Mouse (Mus musculus): ENCODE data around the gene Mgat5.

Gene Mgat5

GRCm38 (mm10) chr1:127304281-127304680, 99.5 kb downstream of the Mgat5 start:
- no peak for DNase-seq (ENCODE audit: low read depth in 1 of 2, low spot score in 2 of 2)

GRCm38 (mm10) chr1:127305582-127305981, 100.8 kb downstream of the Mgat5 start:
- no peak for DNase-seq (ENCODE audit: low read depth in 1 of 2, low spot score in 2 of 2)

GRCm38 (mm10) chr1:127306024-127306771, 101.4 kb downstream of the Mgat5 start:
- no peak for DNase-seq (ENCODE audit: low read depth in 1 of 2, low spot score in 2 of 2)

GRCm38 (mm10) chr1:127307361-127307760, 102.5 kb downstream of the Mgat5 start:
- DNase-seq (ENCODE audit: low read depth in 1 of 2, low spot score in 2 of 2): no peak

GRCm38 (mm10) chr1:127308207-127308725, 103.5 kb downstream of the Mgat5 start:
- DNase-seq (ENCODE audit: low read depth in 1 of 2, low spot score in 2 of 2): no peak

GRCm38 (mm10) chr1:127308989-127309701, 104.3 kb downstream of the Mgat5 start:
- DNase-seq (ENCODE audit: low read depth in 1 of 2, low spot score in 2 of 2): no peak

GRCm38 (mm10) chr1:127310011-127310410, 105.2 kb downstream of the Mgat5 start:
- DNase-seq (ENCODE audit: low read depth in 1 of 2, low spot score in 2 of 2): no peak

GRCm38 (mm10) chr1:127310703-127311102, 105.9 kb downstream of the Mgat5 start:
- no peak for DNase-seq (ENCODE audit: low read depth in 1 of 2, low spot score in 2 of 2)

GRCm38 (mm10) chr1:127313652-127314350, 109.0 kb downstream of the Mgat5 start:
- no peak for DNase-seq (ENCODE audit: low read depth in 1 of 2, low spot score in 2 of 2)

GRCm38 (mm10) chr1:127315763-127316627, 111.2 kb downstream of the Mgat5 start:
- no peak for DNase-seq (ENCODE audit: low read depth in 1 of 2, low spot score in 2 of 2)

- DNase-seq (ENCODE audit: low read depth in 1 of 2, low spot score in 2 of 2): no peak
Observed at GRCm38 (mm10) chr1:127316651-127317050, 111.8 kb downstream of the Mgat5 start.

GRCm38 (mm10) chr1:127317541-127317940, 112.7 kb downstream of the Mgat5 start:
- no peak for DNase-seq (ENCODE audit: low read depth in 1 of 2, low spot score in 2 of 2)

GRCm38 (mm10) chr1:127318486-127318885, 113.7 kb downstream of the Mgat5 start:
- DNase-seq (ENCODE audit: low read depth in 1 of 2, low spot score in 2 of 2): no peak

- DNase-seq (ENCODE audit: low read depth in 1 of 2, low spot score in 2 of 2): no peak
Observed at GRCm38 (mm10) chr1:127319768-127320167, 115.0 kb downstream of the Mgat5 start.

GRCm38 (mm10) chr1:127320956-127321355, 116.1 kb downstream of the Mgat5 start:
- DNase-seq (ENCODE audit: low read depth in 1 of 2, low spot score in 2 of 2): no peak

GRCm38 (mm10) chr1:127321638-127322037, 116.8 kb downstream of the Mgat5 start:
- DNase-seq (ENCODE audit: low read depth in 1 of 2, low spot score in 2 of 2): no peak

GRCm38 (mm10) chr1:127322169-127322805, 117.5 kb downstream of the Mgat5 start:
- no peak for DNase-seq (ENCODE audit: low read depth in 1 of 2, low spot score in 2 of 2)

GRCm38 (mm10) chr1:127325601-127326198, 120.9 kb downstream of the Mgat5 start:
- DNase-seq (ENCODE audit: low read depth in 1 of 2, low spot score in 2 of 2): no peak

GRCm38 (mm10) chr1:127327773-127328172, 123.0 kb downstream of the Mgat5 start:
- DNase-seq (ENCODE audit: low read depth in 1 of 2, low spot score in 2 of 2): no peak

GRCm38 (mm10) chr1:127328354-127328875, 123.6 kb downstream of the Mgat5 start:
- no peak for DNase-seq (ENCODE audit: low read depth in 1 of 2, low spot score in 2 of 2)

All from monocyte, adult 2 months (primary cell).